Mouse (Mus musculus) brain, embryonic 14.5 days (tissue): Measurements from ENCODE around the gene Msi2. TPM values are rescaled to one million over a fixed set of nuclear protein-coding genes. Genes with fewer than 3 reads are reported as not detected.

Experiments used
- DNase-seq: peaks from one replicate; pipeline ENCODE4 v3.0.0-alpha.2; 2011; ENCODE audit warnings: low read depth
- CTCF ChIP-seq: fragments of 200-500 bp; IDR thresholded peaks from 2 replicates; pipeline ENCODE4 v1.5.1; 2012; ENCODE audit warnings: inconsistent platforms, mild to moderate bottlenecking, moderate library complexity, borderline replicate concordance; ENCODE audit not compliant: insufficient read depth, insufficient read length; ENCODE audit errors: extremely low read depth
- POLR2A ChIP-seq: fragments of 200-500 bp; IDR thresholded peaks from 2 replicates; pipeline ENCODE4 v1.6.1; 2012; ENCODE audit warnings: mild to moderate bottlenecking, inconsistent platforms, borderline replicate concordance; ENCODE audit not compliant: poor library complexity, insufficient read depth, insufficient read length, severe bottlenecking; ENCODE audit errors: extremely low read depth
- polyA plus RNA-seq: library from polyadenylated mRNA; depleted of rRNA; stranded (reverse); fragments of >200 nt; gene quantifications from 2 replicates; pipeline ENCODE4 v1.2.3, GENCODE M21; 2012; rRNA removed

Gene Msi2
- polyA plus RNA-seq, 1 experiment = 90.4 TPM

DNA sequence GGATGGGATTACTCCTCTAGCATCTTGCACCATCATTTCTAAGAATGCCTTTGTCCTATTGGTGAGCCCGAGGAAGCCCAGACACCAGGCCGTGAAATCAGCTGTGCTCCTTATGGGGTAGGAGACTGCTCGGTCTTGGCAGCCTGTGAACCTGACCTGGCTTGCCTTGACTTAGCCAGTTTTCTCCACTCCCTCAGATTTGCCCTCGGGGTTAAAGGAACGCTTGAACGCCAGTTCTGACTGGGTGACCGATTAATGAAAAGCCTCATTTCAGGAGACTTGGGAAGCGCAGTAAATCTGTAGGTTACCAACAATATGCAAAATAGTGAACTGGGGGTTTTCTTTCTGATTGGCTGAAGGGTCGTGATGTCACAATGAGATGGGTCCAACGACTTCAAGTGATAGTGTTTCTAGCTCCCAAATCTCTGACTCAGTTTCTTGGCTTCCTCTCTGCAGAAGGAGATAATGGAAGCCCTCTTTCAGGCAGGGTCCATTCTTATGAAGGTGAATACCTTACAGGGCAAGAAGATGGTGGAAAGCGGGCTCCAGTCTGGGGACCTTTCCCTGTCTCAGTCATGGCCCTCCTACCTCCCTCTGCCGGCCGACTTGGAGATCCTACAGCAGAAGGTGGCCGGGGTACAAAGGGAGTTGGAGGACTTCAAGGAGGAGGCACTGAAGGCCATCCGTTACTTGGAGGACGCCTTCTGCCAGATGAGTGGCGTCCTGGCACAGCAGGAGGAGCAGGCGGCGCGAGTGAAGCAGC, 424.5 kb downstream of the Msi2 start, which contains the start of gene Ccdc182:
Gene Ccdc182, plus strand, starts transcription at position 428 of the 763 bp plus-strand sequence.
- TF ChIP-seq POLR2A (no peak), CTCF (peak; percentile 17; the same call in 1 of the 2 replicates)
- no peak for DNase-seq

DNA sequence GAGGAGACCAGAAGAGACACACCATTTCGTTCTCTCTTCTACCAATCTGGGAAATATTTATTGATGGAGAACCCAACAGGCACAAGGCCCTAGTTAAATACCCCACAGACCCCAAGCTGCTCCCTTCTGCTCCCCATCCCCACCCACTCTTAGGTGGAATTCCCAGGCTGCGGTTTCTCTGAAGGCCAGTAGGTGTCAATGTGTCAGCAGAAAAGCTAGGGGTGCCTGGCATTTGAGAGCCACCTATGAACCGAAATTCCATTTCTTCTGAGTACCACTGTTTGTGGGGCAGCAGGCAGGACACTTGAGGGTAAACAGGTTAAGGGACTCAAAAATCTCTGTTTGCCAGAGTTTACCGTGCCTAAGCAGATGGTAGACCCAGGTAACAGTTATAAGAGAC, 426.6 kb downstream of the Msi2 start:
- DNase-seq = peak; percentile 74

DNA sequence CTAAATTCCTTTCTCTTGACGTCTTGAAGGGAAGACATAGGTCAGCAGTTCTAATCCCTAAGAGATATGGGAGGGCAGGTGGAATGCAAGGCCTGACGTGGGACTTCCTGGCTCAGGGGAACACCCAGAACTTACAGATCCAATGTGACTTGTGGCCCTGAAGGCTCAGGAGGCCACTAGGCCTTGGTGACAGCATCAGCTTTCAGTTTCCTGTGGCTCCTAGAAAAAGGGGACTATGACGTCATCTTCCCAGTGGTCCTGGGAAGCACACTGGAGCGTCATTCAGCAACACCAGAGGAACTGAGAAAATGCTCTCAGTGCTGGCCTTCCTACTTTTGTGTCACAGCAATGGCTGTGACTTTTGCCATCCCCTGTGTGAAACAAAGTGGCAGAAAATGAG, 427.1 kb downstream of the Msi2 start:
- no peak for DNase-seq
- no peak for TF ChIP-seq POLR2A

More for the DNA sequence above, 426.6 kb downstream of the Msi2 start:
- TF ChIP-seq CTCF = peak; percentile 74
- no peak for TF ChIP-seq POLR2A

Other genes starting within 250 kb of the Msi2 start
- gene Akap1, start 146.1 kb upstream of the Msi2 start, polyA plus RNA-seq = 52.8 and 54.1 TPM in 2 replicates
- 15.7 and 16.5 TPM in 2 replicates for gene Scpep1, start 237.0 kb upstream of the Msi2 start, polyA plus RNA-seq
- gene Elobl, start 248.4 kb upstream of the Msi2 start, polyA plus RNA-seq = not detected in 2 replicates